Mouse (Mus musculus) small intestine, adult 2 months (tissue): ENCODE results near the gene Hsf3.

Source experiments
- CTCF ChIP-seq: fragments of 200-500 bp; IDR thresholded peaks from 2 replicates; pipeline ENCODE4 v1.5.1; 2012; ENCODE audit warnings: low read depth, mild to moderate bottlenecking, control low read depth, inconsistent platforms, low read length, moderate library complexity, mixed read lengths; ENCODE audit not compliant: insufficient replicate concordance, insufficient read length; ENCODE audit errors: extremely low read depth
- POLR2A ChIP-seq: fragments of 200-500 bp; IDR thresholded peaks from 2 replicates; pipeline ENCODE4 v1.6.1; 2012; ENCODE audit warnings: low read depth, mild to moderate bottlenecking, control low read depth, inconsistent platforms, low read length, moderate library complexity

DNA sequence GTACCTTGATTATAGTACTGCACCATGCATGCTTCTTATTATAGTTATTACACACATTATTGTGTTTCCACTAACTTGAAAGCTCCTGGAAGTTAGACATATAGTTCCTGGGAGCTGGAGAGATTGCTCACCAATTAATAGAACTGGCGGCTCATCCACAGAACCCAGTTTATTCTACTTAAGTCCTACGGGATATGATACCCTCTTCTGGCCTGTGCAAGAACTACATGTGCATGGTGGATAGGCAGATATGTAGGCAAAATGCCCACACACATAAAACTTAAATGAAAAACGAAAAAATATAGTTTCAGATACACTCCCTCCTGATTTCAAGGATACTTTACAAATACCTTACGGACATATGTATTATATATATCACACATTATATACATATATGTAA, 126.3 kb downstream of the Hsf3 start:
- TF ChIP-seq CTCF, result no peak
- TF ChIP-seq POLR2A, result no peak
